Mouse (Mus musculus) CH12.LX (cell line): ENCODE data around the gene Sez6l2. TPM values are rescaled to one million over a fixed set of nuclear protein-coding genes. Genes with fewer than 3 reads are reported as not detected.

Experiments used
- DNase-seq: peaks from one replicate; pipeline ENCODE4 v3.0.0-alpha.2; 2013; ENCODE audit errors: extremely low read depth
- H3K27ac ChIP-seq: 2 replicates; pipeline ENCODE4 v1.5.1; 2012; ENCODE audit warnings: low read depth, mild to moderate bottlenecking, control low read depth, moderate library complexity; ENCODE audit not compliant: insufficient read depth
- H3K27me3 ChIP-seq: replicated peaks from 2 replicates; pipeline ENCODE3; 2012; ENCODE audit warnings: inconsistent platforms
- H3K36me3 ChIP-seq, 2 experiments: replicated peaks in 1 of 2; 2 replicates each; pipeline versions ENCODE3 to v1.6.1; 2012; ENCODE audit warnings: inconsistent platforms in 1 of 2, low read length in 1 of 2, mild to moderate bottlenecking in 1 of 2, mixed read lengths in 1 of 2, moderate library complexity in 1 of 2; ENCODE audit not compliant: control insufficient read depth in 1 of 2, insufficient read depth in 1 of 2
- H3K4me1 ChIP-seq, 2 experiments: 2 replicates each; pipeline ENCODE4 v1.6.1; 2012; ENCODE audit warnings: inconsistent platforms in 1 of 2, moderate library complexity in 1 of 2; ENCODE audit not compliant: insufficient read depth in 2 of 2, control insufficient read depth in 1 of 2
- H3K4me2 ChIP-seq: 2 replicates; pipeline ENCODE4 v1.6.1; 2012; ENCODE audit warnings: low read depth, mild to moderate bottlenecking, control low read depth; ENCODE audit not compliant: poor library complexity, insufficient read depth, severe bottlenecking
- H3K4me3 ChIP-seq, 3 experiments: fragments of 150-350 bp in 1 of 3; sonication (generic) in 1 of 3; replicated peaks in 1 of 3; 2 replicates each; pipeline versions ENCODE3 to v1.5.1; 2011 to 2012; ENCODE audit warnings: low read depth in 2 of 3, low read length in 2 of 3, mild to moderate bottlenecking in 2 of 3, moderate library complexity in 2 of 3, control low read depth in 1 of 3, improper control_type of control experiment in 1 of 3, inconsistent platforms in 1 of 3, mixed read lengths in 1 of 3; ENCODE audit not compliant: poor library complexity in 1 of 3
- H3K79me2 ChIP-seq: replicated peaks from 2 replicates; pipeline ENCODE4 v1.6.1; 2012; ENCODE audit warnings: mild to moderate bottlenecking, moderate library complexity; ENCODE audit not compliant: control insufficient read depth, poor library complexity, insufficient read depth, severe bottlenecking; ENCODE audit errors: extremely low read depth
- H3K9ac ChIP-seq: 2 replicates; pipeline ENCODE4 v1.6.1; 2012; ENCODE audit warnings: low read depth, mild to moderate bottlenecking, control low read depth, moderate library complexity; ENCODE audit not compliant: insufficient read depth
- H3K9me3 ChIP-seq: replicated peaks from 2 replicates; pipeline ENCODE3; 2012; ENCODE audit warnings: low read length, inconsistent platforms, mixed read lengths
- BHLHE40 ChIP-seq: IDR thresholded peaks from 2 replicates; pipeline ENCODE4 v1.6.1; 2011; ENCODE audit warnings: mild to moderate bottlenecking, low read depth, low read length, improper control_type of control experiment
- E2F4 ChIP-seq: IDR thresholded peaks from 2 replicates; pipeline ENCODE4 v1.6.1; 2011; ENCODE audit warnings: low read depth, low read length, improper control_type of control experiment; ENCODE audit not compliant: insufficient replicate concordance
- ELF1 ChIP-seq: IDR thresholded peaks from 2 replicates; pipeline ENCODE4 v1.6.1; 2014; ENCODE audit warnings: low read depth, mild to moderate bottlenecking, inconsistent platforms, low read length, improper control_type of control experiment
- EP300 ChIP-seq: IDR thresholded peaks from 2 replicates; pipeline ENCODE4 v1.6.1; 2011; ENCODE audit warnings: low read length, improper control_type of control experiment
- IRF4 ChIP-seq: IDR thresholded peaks from 2 replicates; pipeline ENCODE4 v1.6.1; 2014; ENCODE audit warnings: low read depth, mild to moderate bottlenecking, inconsistent platforms, low read length, improper control_type of control experiment
- MAFK ChIP-seq: IDR thresholded peaks from 2 replicates; pipeline ENCODE4 v1.6.1; 2011; ENCODE audit warnings: low read length, improper control_type of control experiment; ENCODE audit not compliant: insufficient replicate concordance
- MAX ChIP-seq: IDR thresholded peaks from 2 replicates; pipeline ENCODE4 v1.6.1; 2011; ENCODE audit warnings: low read length, improper control_type of control experiment
- MAZ ChIP-seq: IDR thresholded peaks from 2 replicates; pipeline ENCODE4 v1.6.1; 2012; ENCODE audit warnings: low read depth, mild to moderate bottlenecking, inconsistent platforms, low read length, improper control_type of control experiment, moderate library complexity
- MYC ChIP-seq: IDR thresholded peaks from 2 replicates; pipeline ENCODE4 v1.6.1; 2011; ENCODE audit warnings: low read depth, mild to moderate bottlenecking, improper control_type of control experiment, low read length
- NRF1 ChIP-seq: IDR thresholded peaks from 2 replicates; pipeline ENCODE4 v1.6.1; 2014; ENCODE audit warnings: low read depth, mild to moderate bottlenecking, inconsistent platforms, low read length, improper control_type of control experiment, moderate library complexity
- TCF12 ChIP-seq: IDR thresholded peaks from 2 replicates; pipeline ENCODE4 v1.6.1; 2014; ENCODE audit warnings: low read depth, mild to moderate bottlenecking, inconsistent platforms, low read length, improper control_type of control experiment
- USF1 ChIP-seq: IDR thresholded peaks from 2 replicates; pipeline ENCODE4 v1.6.1; 2014; ENCODE audit warnings: low read depth, mild to moderate bottlenecking, inconsistent platforms, low read length, improper control_type of control experiment
- ZNF384 ChIP-seq: IDR thresholded peaks from 2 replicates; pipeline ENCODE4 v1.6.1; 2012; ENCODE audit warnings: low read depth, low read length, improper control_type of control experiment, inconsistent platforms
- dilution Hi-C: fragments of 300-500 bp; cut with MboI; formaldehyde crosslinking; loops from 2 replicates; pipeline ENCODE4 v1.14.3; 2020; ENCODE audit warnings: low sequenced_read_pairs; ENCODE audit not compliant: extremely low pct_unique_long_range_greater_than_20kb, extremely low pct_ligation_motif_present
- in situ Hi-C: fragments of 300-500 bp; cut with MboI; formaldehyde crosslinking; loops from 3 replicates; pipeline ENCODE4 v1.14.3; 2019; ENCODE audit warnings: low sequenced_read_pairs, low pct_ligation_motif_present, low pct_unique_long_range_greater_than_20kb, mixed read lengths
- polyA plus RNA-seq: library from polyadenylated mRNA; unstranded; fragments of >175 nt; gene quantifications from 2 replicates; pipeline ENCODE4 v1.2.1, GENCODE M21; 2012; ENCODE audit warnings: low read depth; ENCODE audit not compliant: insufficient read length
- total RNA-seq, 2 experiments: library from RNA; depleted of rRNA; stranded (reverse); fragments of 300-350 nt in 1 of 2; fragments of >200 nt in 1 of 2; gene quantifications; 2 replicates each; pipeline ENCODE4 v1.2.3; 2012 to 2014

Gene Sez6l2
- total and polyA plus RNA-seq, 3 experiments: 7.2 to 29.3 (median 9.9) TPM

DNA sequence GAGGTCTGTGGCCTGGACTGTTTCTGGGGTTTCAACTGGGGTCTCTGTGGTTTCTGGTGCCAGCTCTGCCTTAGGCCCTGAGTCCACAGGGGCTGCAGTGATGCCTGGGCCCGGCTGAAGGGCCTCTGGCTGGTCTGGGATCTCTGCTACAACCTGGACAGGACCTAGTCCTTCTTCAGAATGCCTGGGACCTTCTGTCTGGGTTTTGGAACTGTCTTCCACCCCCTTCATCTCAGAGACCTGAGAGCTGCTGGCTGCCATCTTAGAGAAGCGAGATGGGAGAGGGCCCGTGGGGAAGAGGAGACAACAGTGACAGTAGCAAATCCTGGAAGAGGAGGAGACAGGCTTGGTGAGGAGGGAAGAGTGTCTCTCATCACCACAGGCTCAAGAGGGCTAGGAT, 69.7 kb downstream of the Sez6l2 start:
- Histone ChIP-seq H3K4me3 (no peak overlapping the region), H3K36me3 (peaks cover 21 to 65% of the 10 kb centered on the region in 2 experiments), H3K9me3 (no peaks in the 10 kb centered on the region), H3K4me2 (no peak overlapping the region), H3K4me1 (peaks cover 26 to 72% of the 10 kb centered on the region in 2 experiments), H3K27ac (no peak overlapping the region), H3K9ac (no peak overlapping the region), H3K27me3 (no peaks in the 10 kb centered on the region), H3K79me2 (peaks cover 19% of the 10 kb centered on the region)
- dilution Hi-C loops: no loop called here
- TF ChIP-seq ELF1 (no peak), MYC (no peak), NRF1 (no peak), USF1 (no peak), E2F4 (no peak), MAZ (no peak), IRF4 (no peak), MAFK (no peak), BHLHE40 (no peak), MAX (no peak), ZNF384 (no peak), EP300 (no peak), TCF12 (no peak)
- in situ Hi-C loops: loop anchor here (5.0 kb wide), 1 partner anchor 133 kb away; no protein-coding TSS in a partner anchor
- DNase-seq: no peak

Other genes with a start within 250 kb of the Sez6l2 start
Only the 20 nearest of the 29 such genes appear.
- gene Fam57b, start 152.9 kb upstream of the Sez6l2 start, total RNA-seq (2012; rRNA removed): 0.30 TPM in 1 of 2 replicates, not detected in the other
- gene Fam57b, start 152.9 kb upstream of the Sez6l2 start, total RNA-seq (2014; rRNA removed): not detected in 2 replicates
- not detected in 2 replicates for gene Fam57b, start 152.9 kb upstream of the Sez6l2 start, polyA plus RNA-seq
- gene 4930451I11Rik, start 118.9 kb upstream of the Sez6l2 start, total RNA-seq (2012; rRNA removed): not detected in 2 replicates
- not detected in 2 replicates for gene 4930451I11Rik, start 118.9 kb upstream of the Sez6l2 start, total RNA-seq (2014; rRNA removed)
- not detected in 2 replicates for gene 4930451I11Rik, start 118.9 kb upstream of the Sez6l2 start, polyA plus RNA-seq
- gene Doc2a, start 103.1 kb upstream of the Sez6l2 start, total RNA-seq (2012; rRNA removed): 1.9 and 3.4 TPM in 2 replicates
- gene Doc2a, start 103.1 kb upstream of the Sez6l2 start, total RNA-seq (2014; rRNA removed): not detected in 2 replicates
- not detected in 2 replicates for gene Doc2a, start 103.1 kb upstream of the Sez6l2 start, polyA plus RNA-seq
- gene Hirip3, start 88.6 kb upstream of the Sez6l2 start, total RNA-seq (2012; rRNA removed): 70.9 and 103 TPM in 2 replicates
- 42.4 and 44.7 TPM in 2 replicates for gene Hirip3, start 88.6 kb upstream of the Sez6l2 start, total RNA-seq (2014; rRNA removed)
- 190 and 267 TPM in 2 replicates for gene Hirip3, start 88.6 kb upstream of the Sez6l2 start, polyA plus RNA-seq
- gene Ino80e, start 88.2 kb upstream of the Sez6l2 start, total RNA-seq (2012; rRNA removed): 73.9 and 109 TPM in 2 replicates
- 73.6 and 78.4 TPM in 2 replicates for gene Ino80e, start 88.2 kb upstream of the Sez6l2 start, total RNA-seq (2014; rRNA removed)
- 216 and 243 TPM in 2 replicates for gene Ino80e, start 88.2 kb upstream of the Sez6l2 start, polyA plus RNA-seq
- gene Taok2, start 65.9 kb upstream of the Sez6l2 start, total RNA-seq (2012; rRNA removed): 28.5 and 29.0 TPM in 2 replicates
- gene Taok2, start 65.9 kb upstream of the Sez6l2 start, total RNA-seq (2014; rRNA removed): 13.6 and 15.3 TPM in 2 replicates
- 32.2 and 33.0 TPM in 2 replicates for gene Taok2, start 65.9 kb upstream of the Sez6l2 start, polyA plus RNA-seq
- gene Tmem219, start 27.6 kb upstream of the Sez6l2 start, total RNA-seq (2012; rRNA removed): 39.7 and 43.2 TPM in 2 replicates
- gene Tmem219, start 27.6 kb upstream of the Sez6l2 start, total RNA-seq (2014; rRNA removed): 31.3 and 33.4 TPM in 2 replicates
- gene Tmem219, start 27.6 kb upstream of the Sez6l2 start, polyA plus RNA-seq: 37.4 and 39.3 TPM in 2 replicates
- gene Kctd13, start 21.7 kb upstream of the Sez6l2 start, total RNA-seq (2012; rRNA removed): 35.0 and 37.5 TPM in 2 replicates
- gene Kctd13, start 21.7 kb upstream of the Sez6l2 start, total RNA-seq (2014; rRNA removed): 16.4 and 19.0 TPM in 2 replicates
- gene Kctd13, start 21.7 kb upstream of the Sez6l2 start, polyA plus RNA-seq: 35.2 and 40.4 TPM in 2 replicates
- gene Asphd1, start 981 bp upstream of the Sez6l2 start, total RNA-seq (2012; rRNA removed): 0.08 TPM in 1 of 2 replicates, not detected in the other
- not detected in 2 replicates for gene Asphd1, start 981 bp upstream of the Sez6l2 start, total RNA-seq (2014; rRNA removed)
- gene Asphd1, start 981 bp upstream of the Sez6l2 start, polyA plus RNA-seq: 1.3 and 1.8 TPM in 2 replicates
- 72.8 and 86.2 TPM in 2 replicates for gene Cdipt, start 25.4 kb downstream of the Sez6l2 start, total RNA-seq (2012; rRNA removed)
- 100 and 108 TPM in 2 replicates for gene Cdipt, start 25.4 kb downstream of the Sez6l2 start, total RNA-seq (2014; rRNA removed)
- gene Cdipt, start 25.4 kb downstream of the Sez6l2 start, polyA plus RNA-seq: 120 and 138 TPM in 2 replicates
- gene Cdiptos, start 25.5 kb downstream of the Sez6l2 start, total RNA-seq (2012; rRNA removed): 0.46 and 0.47 TPM in 2 replicates
- gene Cdiptos, start 25.5 kb downstream of the Sez6l2 start, total RNA-seq (2014; rRNA removed): not detected in 2 replicates
- gene Cdiptos, start 25.5 kb downstream of the Sez6l2 start, polyA plus RNA-seq: 0.31 and 0.97 TPM in 2 replicates
- gene Mvp, start 64.1 kb downstream of the Sez6l2 start, total RNA-seq (2012; rRNA removed): 42.1 and 52.1 TPM in 2 replicates
- gene Mvp, start 64.1 kb downstream of the Sez6l2 start, total RNA-seq (2014; rRNA removed): 33.3 and 35.5 TPM in 2 replicates
- 53.7 and 63.5 TPM in 2 replicates for gene Mvp, start 64.1 kb downstream of the Sez6l2 start, polyA plus RNA-seq
- gene Pagr1b, start 65.9 kb downstream of the Sez6l2 start, total RNA-seq (2012; rRNA removed): 0.25 and 0.30 TPM in 2 replicates
- gene Pagr1b, start 65.9 kb downstream of the Sez6l2 start, total RNA-seq (2014; rRNA removed): not detected in 2 replicates
- 2.8 and 6.6 TPM in 2 replicates for gene Pagr1b, start 65.9 kb downstream of the Sez6l2 start, polyA plus RNA-seq
- gene Pagr1a, start 66.8 kb downstream of the Sez6l2 start, total RNA-seq (2012; rRNA removed): 56.9 and 60.0 TPM in 2 replicates
- gene Pagr1a, start 66.8 kb downstream of the Sez6l2 start, total RNA-seq (2014; rRNA removed): 12.0 and 24.9 TPM in 2 replicates
- gene Pagr1a, start 66.8 kb downstream of the Sez6l2 start, polyA plus RNA-seq: 69.4 and 71.3 TPM in 2 replicates
- gene Gm42742, start 70.5 kb downstream of the Sez6l2 start, total RNA-seq (2012; rRNA removed): 13.2 and 16.0 TPM in 2 replicates
- 37.1 and 45.1 TPM in 2 replicates for gene Gm42742, start 70.5 kb downstream of the Sez6l2 start, total RNA-seq (2014; rRNA removed)
- gene Gm42742, start 70.5 kb downstream of the Sez6l2 start, polyA plus RNA-seq: 6.1 and 14.9 TPM in 2 replicates
- not detected in 2 replicates for gene Prrt2, start 70.6 kb downstream of the Sez6l2 start, total RNA-seq (2012; rRNA removed)
- gene Prrt2, start 70.6 kb downstream of the Sez6l2 start, total RNA-seq (2014; rRNA removed): 0.09 TPM in 1 of 2 replicates, not detected in the other
- gene Prrt2, start 70.6 kb downstream of the Sez6l2 start, polyA plus RNA-seq: 1.2 TPM in 2 replicates
- gene Maz, start 76.5 kb downstream of the Sez6l2 start, total RNA-seq (2012; rRNA removed): 87.0 and 112 TPM in 2 replicates
- 84.5 and 91.2 TPM in 2 replicates for gene Maz, start 76.5 kb downstream of the Sez6l2 start, total RNA-seq (2014; rRNA removed)
- gene Maz, start 76.5 kb downstream of the Sez6l2 start, polyA plus RNA-seq: 219 and 241 TPM in 2 replicates
- 54.2 and 63.9 TPM in 2 replicates for gene Kif22, start 91.9 kb downstream of the Sez6l2 start, total RNA-seq (2012; rRNA removed)
- 58.1 and 65.0 TPM in 2 replicates for gene Kif22, start 91.9 kb downstream of the Sez6l2 start, total RNA-seq (2014; rRNA removed)
- gene Kif22, start 91.9 kb downstream of the Sez6l2 start, polyA plus RNA-seq: 81.4 and 86.2 TPM in 2 replicates
- not detected in 2 replicates for gene Zg16, start 136.8 kb downstream of the Sez6l2 start, total RNA-seq (2012; rRNA removed)
- not detected in 2 replicates for gene Zg16, start 136.8 kb downstream of the Sez6l2 start, total RNA-seq (2014; rRNA removed)
- not detected in 2 replicates for gene Zg16, start 136.8 kb downstream of the Sez6l2 start, polyA plus RNA-seq
- 15.7 and 19.0 TPM in 2 replicates for gene AI467606, start 140.8 kb downstream of the Sez6l2 start, total RNA-seq (2012; rRNA removed)
- 18.6 and 26.4 TPM in 2 replicates for gene AI467606, start 140.8 kb downstream of the Sez6l2 start, total RNA-seq (2014; rRNA removed)
- 18.3 and 20.5 TPM in 2 replicates for gene AI467606, start 140.8 kb downstream of the Sez6l2 start, polyA plus RNA-seq